Mouse (Mus musculus) C2C12 (cell line): Measurements from ENCODE around the gene Fam120b.

Experiments used
- CTCF ChIP-seq: IDR thresholded peaks from one replicate; pipeline ENCODE4 v1.5.1; 2011; ENCODE audit not compliant: control insufficient read depth, insufficient read depth, insufficient read length
- MAX ChIP-seq: IDR thresholded peaks from one replicate; pipeline ENCODE4 v1.6.1; 2011; ENCODE audit warnings: mild to moderate bottlenecking, control low read depth

DNA sequence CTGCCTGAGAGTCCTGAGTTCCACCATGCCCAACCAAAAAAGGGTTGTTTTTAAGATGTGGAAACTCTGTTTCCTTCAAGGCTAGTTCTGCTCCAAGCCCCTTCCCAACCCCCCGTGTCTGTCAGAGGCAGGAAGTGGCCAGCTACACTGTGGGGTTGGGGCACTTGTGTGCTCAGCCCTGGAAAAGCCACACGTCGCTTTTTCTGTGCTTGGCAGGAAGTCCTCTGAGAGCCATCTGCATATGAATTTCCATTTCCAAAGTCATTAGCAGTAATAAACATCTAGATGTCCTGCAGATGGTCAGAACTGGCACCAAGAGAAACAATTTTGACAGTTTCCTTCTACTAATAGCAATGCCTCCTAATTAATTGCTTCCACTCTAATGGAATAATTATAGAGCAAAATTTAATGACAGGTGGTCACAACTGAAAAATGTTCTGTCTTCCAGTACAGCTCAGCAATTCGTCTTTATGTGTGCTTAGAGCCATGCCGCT lies 35.1 kb downstream of the Fam120b start:
- TF ChIP-seq CTCF = no peak
- no peak for TF ChIP-seq MAX
